Mouse (Mus musculus) forebrain, embryonic 11.5 days (tissue): Measurements from ENCODE around the gene Josd2. TPM values are rescaled to one million over a fixed set of nuclear protein-coding genes. Genes with fewer than 3 reads are reported as not detected.

ENCODE experiments used
- ATAC-seq: fragments of 200-750 bp; cut with Nextera tagmentation; replicated peaks from 2 replicates; pipeline ENCODE4 v1.8.0; 2017; ENCODE audit warnings: moderate TSS enrichment; ENCODE audit not compliant: low FRiP score
- DNase-seq: peaks from one replicate; pipeline ENCODE4 v3.0.0-alpha.2; 2017; ENCODE audit warnings: low spot score
- H3K27ac ChIP-seq: fragments of 300-500 bp; sonication (generic); 2 replicates; pipeline ENCODE4 v1.5.1; 2014; ENCODE audit warnings: low read depth, low read length
- H3K27me3 ChIP-seq: fragments of 300-500 bp; sonication (generic); 2 replicates; pipeline ENCODE4 v1.6.1; 2014; ENCODE audit warnings: mild to moderate bottlenecking, low read length, mixed read lengths; ENCODE audit not compliant: control insufficient read depth, insufficient read depth
- H3K36me3 ChIP-seq: fragments of 300-500 bp; sonication (generic); 2 replicates; pipeline ENCODE4 v1.6.1; 2014; ENCODE audit warnings: mild to moderate bottlenecking, low read length, moderate library complexity, mixed read lengths; ENCODE audit not compliant: control insufficient read depth, insufficient read depth
- H3K4me1 ChIP-seq: fragments of 300-500 bp; sonication (generic); replicated peaks from 2 replicates; pipeline ENCODE4 v1.6.1; 2014; ENCODE audit warnings: low read length, mixed read lengths; ENCODE audit not compliant: control insufficient read depth, insufficient read depth
- H3K4me2 ChIP-seq: fragments of 300-500 bp; sonication (generic); 2 replicates; pipeline ENCODE4 v1.6.1; 2014; ENCODE audit warnings: low read depth, mild to moderate bottlenecking, low read length, moderate library complexity, mixed read lengths; ENCODE audit not compliant: severe bottlenecking
- H3K4me3 ChIP-seq: fragments of 300-500 bp; sonication (generic); 2 replicates; pipeline ENCODE4 v1.5.1; 2014; ENCODE audit warnings: low read depth, low read length
- H3K9ac ChIP-seq: fragments of 300-500 bp; sonication (generic); 2 replicates; pipeline ENCODE4 v1.6.1; 2014; ENCODE audit warnings: low read length
- H3K9me3 ChIP-seq: fragments of 300-500 bp; sonication (generic); 2 replicates; pipeline ENCODE4 v1.6.1; 2016; ENCODE audit warnings: low read length, mixed read lengths; ENCODE audit not compliant: control insufficient read depth
- WGBS: fragments of 180-500 bp; shearing (Covaris S2); extraction: QIAGEN DNeasy Blood & Tissue Kit; methylation state at CpG from one replicate; pipeline ENCODE4 v1.1.7; 2014; 5-methylcytosine and 5-hydroxymethylcytosine counted together
- polyA plus RNA-seq: library from polyadenylated mRNA; unstranded; fragments of >200 nt; fragmentation: Nextera tagmentation; extraction: Ambion mirVana; gene quantifications from 2 replicates; pipeline ENCODE4 v1.2.1, GENCODE M21; 2014

Gene Josd2
- polyA plus RNA-seq, 1 experiment from 2014 or later: 60.9 TPM

DNA sequence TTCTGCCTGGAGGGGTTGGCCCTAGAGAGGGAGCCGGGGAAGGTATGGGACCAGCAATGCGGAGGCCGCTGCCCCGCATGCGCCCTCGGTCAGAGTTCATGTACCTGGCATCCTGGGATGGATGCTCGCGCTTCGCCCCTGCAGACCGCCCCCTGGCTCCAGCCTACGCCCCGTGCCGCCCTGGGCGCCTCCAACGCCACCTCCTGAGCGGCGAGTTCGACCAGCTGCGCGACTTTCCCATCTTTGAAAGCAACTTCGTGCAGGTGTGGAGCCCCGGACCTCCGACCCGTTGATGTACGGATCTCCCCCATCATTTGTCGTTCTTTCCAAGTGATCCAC, 29.0 kb downstream of the Josd2 start:
- peaks cover 7% of the 10 kb centered on the region for H3K4me1 ChIP-seq
- H3K27ac ChIP-seq: peak overlapping the region; percentile 77
- under 1% methylated on average over 26 of the region's 26 CpGs for WGBS
- H3K27me3 ChIP-seq: no peaks in the 10 kb centered on the region
- peaks cover 2% of the 10 kb centered on the region; the same call in 1 of the 2 replicates for H3K36me3 ChIP-seq
- peak overlapping the region; percentile 51 for H3K4me3 ChIP-seq
- peak overlapping the region; percentile 94 for H3K9ac ChIP-seq
- no peaks in the 10 kb centered on the region for H3K9me3 ChIP-seq
- ATAC-seq: no peak
- DNase-seq: no peak
- H3K4me2 ChIP-seq: peak overlapping the region; percentile 88

- Histone ChIP-seq H3K4me3 (peak overlapping the region; percentile 51), H3K27ac (peak overlapping the region; percentile 77; the same call in 1 of the 2 replicates), H3K36me3 (no peaks in the 10 kb centered on the region), H3K9me3 (no peaks in the 10 kb centered on the region), H3K4me2 (peak overlapping the region; percentile 88), H3K4me1 (peaks cover 7% of the 10 kb centered on the region), H3K27me3 (no peaks in the 10 kb centered on the region), H3K9ac (peak overlapping the region; percentile 94)
- ATAC-seq (no peak), DNase-seq (no peak)
- WGBS: 81% methylated on average over 10 of the region's 10 CpGs
Measured at GRCm38 (mm10) chr7:44497361-44498055, 29.7 kb downstream of the Josd2 start.

DNA sequence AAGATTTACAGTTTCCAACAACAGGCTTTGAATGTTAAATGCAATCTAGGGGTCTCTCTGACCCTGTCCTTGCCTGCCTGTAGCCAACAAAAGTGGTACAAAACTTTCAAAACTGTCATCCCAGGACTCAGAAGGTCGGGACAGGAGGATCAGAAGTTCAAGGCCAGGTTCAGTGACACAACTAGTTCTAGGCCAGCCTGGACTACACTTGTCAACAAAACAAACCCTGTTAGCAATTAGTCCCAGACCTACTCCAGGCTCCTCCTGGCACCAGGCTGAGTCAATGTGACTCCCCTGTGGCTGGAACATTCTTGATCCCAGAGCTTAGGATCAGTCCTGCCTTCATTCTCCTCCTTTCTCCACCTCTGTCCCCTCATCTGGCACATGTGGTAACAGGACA, 31.1 kb downstream of the Josd2 start:
- Histone ChIP-seq H3K27me3 (no peaks in the 10 kb centered on the region), H3K4me3 (no peak overlapping the region), H3K27ac (no peak overlapping the region), H3K36me3 (no peaks in the 10 kb centered on the region), H3K9ac (no peak overlapping the region), H3K9me3 (no peaks in the 10 kb centered on the region), H3K4me1 (peaks cover 7% of the 10 kb centered on the region), H3K4me2 (no peak overlapping the region)
- DNase-seq (no peak), ATAC-seq (no peak)
- 75% methylated on average over 1 of the region's 1 CpGs for WGBS

- WGBS: 69% methylated on average over 20 of the region's 20 CpGs
- no peaks in the 10 kb centered on the region for H3K9me3 ChIP-seq
- ATAC-seq (no peak), DNase-seq (no peak)
- no peak overlapping the region for H3K4me3 ChIP-seq
- H3K27ac ChIP-seq: no peak overlapping the region
- H3K36me3 ChIP-seq: no peaks in the 10 kb centered on the region
- H3K4me1 ChIP-seq: peaks cover 7% of the 10 kb centered on the region
- no peaks in the 10 kb centered on the region for H3K27me3 ChIP-seq
- H3K4me2 ChIP-seq: no peak overlapping the region
- no peak overlapping the region for H3K9ac ChIP-seq
Measured at GRCm38 (mm10) chr7:44500046-44500445, 32.3 kb downstream of the Josd2 start.

GRCm38 (mm10) chr7:44501563-44502115, 33.9 kb downstream of the Josd2 start:
- Histone ChIP-seq H3K9ac (no peak overlapping the region), H3K27me3 (no peaks in the 10 kb centered on the region), H3K9me3 (no peaks in the 10 kb centered on the region), H3K4me3 (no peak overlapping the region), H3K4me1 (peaks cover 2% of the 10 kb centered on the region), H3K36me3 (no peaks in the 10 kb centered on the region), H3K4me2 (no peak overlapping the region), H3K27ac (no peak overlapping the region)
- ATAC-seq (peak; percentile 55; the same call in 1 of the 2 replicates), DNase-seq (peak; percentile 86)
- WGBS: 37% methylated on average over 5 of the region's 5 CpGs

GRCm38 (mm10) chr7:44507491-44507890, 39.7 kb downstream of the Josd2 start:
- Histone ChIP-seq H3K4me3 (no peak overlapping the region), H3K27ac (no peak overlapping the region), H3K9me3 (no peaks in the 10 kb centered on the region; the same call in 1 of the 2 replicates), H3K36me3 (no peaks in the 10 kb centered on the region), H3K27me3 (no peaks in the 10 kb centered on the region), H3K9ac (no peak overlapping the region), H3K4me2 (no peak overlapping the region), H3K4me1 (no peaks in the 10 kb centered on the region)
- DNase-seq (no peak), ATAC-seq (no peak)

DNA sequence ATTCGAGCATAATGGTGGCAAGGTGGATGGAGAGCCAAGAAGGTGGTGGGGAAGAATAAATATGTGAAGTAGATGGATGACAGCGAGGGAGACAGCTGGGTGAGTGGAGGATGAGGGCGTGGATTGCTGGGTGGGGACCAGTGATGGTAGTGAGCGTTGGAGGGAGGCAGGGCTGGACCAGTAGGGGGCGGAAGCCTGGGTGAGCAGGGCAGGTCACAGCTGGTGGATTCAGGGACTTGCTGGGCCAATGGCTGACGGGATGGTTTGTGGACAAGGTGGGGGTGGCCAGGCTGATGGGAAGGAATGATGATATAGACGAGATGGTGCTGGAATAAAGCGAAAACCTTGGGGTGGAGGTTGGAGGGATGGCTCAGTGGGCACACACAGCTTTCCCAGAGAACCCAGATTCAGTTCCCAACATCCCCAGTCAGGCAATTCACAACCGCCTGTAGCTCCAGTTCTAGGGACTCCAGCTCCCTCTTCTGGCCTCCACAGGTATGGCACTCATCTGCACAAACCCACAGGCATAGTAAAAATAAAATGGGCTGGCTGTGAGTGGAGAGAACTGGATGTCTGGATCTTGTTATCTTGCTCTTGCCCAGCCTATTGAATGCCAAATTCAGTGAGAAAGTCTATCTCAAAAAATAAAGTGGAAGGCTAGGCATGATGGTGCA, 51.6 kb downstream of the Josd2 start:
- Histone ChIP-seq H3K9me3 (no peaks in the 10 kb centered on the region), H3K27me3 (peaks cover 3% of the 10 kb centered on the region; the same call in 1 of the 2 replicates), H3K36me3 (no peaks in the 10 kb centered on the region), H3K4me3 (no peak overlapping the region), H3K4me2 (no peak overlapping the region), H3K4me1 (0 out of 2 replicates have a peak, but pooled peaks cover 3% of the 10 kb centered on the region), H3K27ac (no peak overlapping the region), H3K9ac (no peak overlapping the region)
- DNase-seq (no peak), ATAC-seq (no peak)
- WGBS: 72% methylated on average over 9 of the region's 9 CpGs

GRCm38 (mm10) chr7:44520990-44521389, 53.2 kb downstream of the Josd2 start:
- H3K4me1 ChIP-seq: 0 out of 2 replicates have a peak, but pooled peaks cover 4% of the 10 kb centered on the region
- peaks cover 7% of the 10 kb centered on the region; the same call in 1 of the 2 replicates for H3K27me3 ChIP-seq
- no peaks in the 10 kb centered on the region for H3K9me3 ChIP-seq
- H3K4me3 ChIP-seq: no peak overlapping the region
- DNase-seq (no peak), ATAC-seq (no peak)
- WGBS: 76% methylated on average over 3 of the region's 3 CpGs
- no peaks in the 10 kb centered on the region for H3K36me3 ChIP-seq
- H3K27ac ChIP-seq: no peak overlapping the region
- H3K4me2 ChIP-seq: no peak overlapping the region
- H3K9ac ChIP-seq: no peak overlapping the region
